Comparison of ENCODE assay signal across 26 mouse cellular contexts in the genomic region with DNA sequence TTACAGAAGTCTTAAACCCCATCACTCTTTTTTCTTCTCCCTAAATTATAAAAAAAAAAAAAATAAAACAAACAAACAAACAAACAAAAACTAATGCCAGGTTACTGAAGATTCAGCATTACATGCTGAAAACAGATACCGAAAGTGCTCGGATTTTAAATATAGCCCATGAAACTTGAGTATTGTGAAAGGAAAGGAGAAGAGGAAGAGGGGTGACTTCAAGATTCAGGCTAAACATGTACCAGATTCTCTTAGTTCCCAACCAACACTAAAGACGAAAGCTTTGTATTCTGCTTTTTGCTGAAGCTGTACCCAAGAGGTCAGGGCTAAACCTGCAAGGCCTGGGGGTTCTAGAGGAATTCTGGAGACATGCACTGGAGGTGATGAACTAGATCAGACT. TPM values are rescaled to one million over a fixed set of nuclear protein-coding genes. Genes with fewer than 3 reads are reported as not detected.
DNase-seq lines count a peak whose midpoint lies in the region; ATAC-seq and TF ChIP-seq lines count a peak whose summit lies in the region.
"Had no signal": no experiment of that assay in that cellular context is flagged by ENCODE, and none has a peak within 500 bp of the region (broad histone marks: within the 10 kb centered on the region; RNA-seq: fewer than 3 reads in every experiment).

No protein-coding gene starts in this region.

- H3K4me3 ChIP-seq in kidney, embryonic 15.5 days (replicated peaks): no peak overlapping the region
- H3K4me3 ChIP-seq in CH12.LX (replicated peaks in 1 of 3; ENCODE audit: low read depth in 2 of 3, low read length in 2 of 3, poor library complexity in 1 of 3): no peak overlapping the region
- H3K4me3 ChIP-seq in embryonic facial prominence, embryonic 12.5 days: no peak overlapping the region
- no peak overlapping the region for H3K4me3 ChIP-seq in limb, embryonic 14.5 days (replicated peaks; ENCODE audit: low read length)
- H3K4me3 ChIP-seq: heart, embryonic 10.5 days; lung, embryonic 15.5 days; neural tube, embryonic 15.5 days; stomach, embryonic 15.5 days had no signal

- H3K36me3 ChIP-seq in kidney, embryonic 15.5 days: no peaks in the 10 kb centered on the region
- no peaks in the 10 kb centered on the region for H3K36me3 ChIP-seq in CH12.LX (replicated peaks in 1 of 2; ENCODE audit: control insufficient read depth in 1 of 2, insufficient read depth in 1 of 2, low read length in 1 of 2)
- H3K36me3 ChIP-seq in embryonic facial prominence, embryonic 12.5 days: no peaks in the 10 kb centered on the region
- no peaks in the 10 kb centered on the region for H3K36me3 ChIP-seq in limb, embryonic 14.5 days (ENCODE audit: control insufficient read depth, insufficient read depth, low read length)
- H3K36me3 ChIP-seq: heart, embryonic 10.5 days; lung, embryonic 15.5 days; neural tube, embryonic 15.5 days; stomach, embryonic 15.5 days had no signal

- peaks cover 19% of the 10 kb centered on the region for H3K4me1 ChIP-seq in kidney, embryonic 15.5 days
- peaks cover 0 to 20% of the 10 kb centered on the region in 2 experiments; a peak in 2 of 4 replicates for H3K4me1 ChIP-seq in CH12.LX (ENCODE audit: control insufficient read depth in 1 of 2, insufficient read depth in 2 of 2)
- peaks cover 38% of the 10 kb centered on the region for H3K4me1 ChIP-seq in embryonic facial prominence, embryonic 12.5 days
- peaks cover 48% of the 10 kb centered on the region for H3K4me1 ChIP-seq in limb, embryonic 14.5 days (ENCODE audit: control insufficient read depth, insufficient read depth, low read length)
- H3K4me1 ChIP-seq: neural tube, embryonic 15.5 days had no signal

- no peak for ATAC-seq in kidney, embryonic 15.5 days (replicated peaks; ENCODE audit: low FRiP score)
- ATAC-seq in embryonic facial prominence, embryonic 12.5 days (ENCODE audit: insufficient number of reproducible peaks, insufficient read depth, low FRiP score, low TSS enrichment): no peak
- ATAC-seq in limb, embryonic 14.5 days (ENCODE audit: low FRiP score, low read depth): no peak
- ATAC-seq in erythroid progenitor cell, adult 5-6 weeks (replicated peaks; ENCODE audit: low FRiP score, poor library complexity, severe bottlenecking): no peak
- ATAC-seq: forebrain, postnatal 0 days; inflammation-experienced regulatory T-cells, adult 6 months had no signal

- 0 out of 2 replicates have a peak overlapping the region, but pooled peaks have one; percentile 18 for H3K27ac ChIP-seq in kidney, embryonic 15.5 days
- H3K27ac ChIP-seq in CH12.LX (ENCODE audit: insufficient read depth, low read depth): no peak overlapping the region
- peak overlapping the region; percentile 17; the same call in 1 of the 2 replicates for H3K27ac ChIP-seq in embryonic facial prominence, embryonic 12.5 days
- 0 out of 2 replicates have a peak overlapping the region, but pooled peaks have one; percentile 30 for H3K27ac ChIP-seq in limb, embryonic 14.5 days (replicated peaks; ENCODE audit: low read depth, low read length)
- H3K27ac ChIP-seq: heart, embryonic 10.5 days; hindbrain, embryonic 14.5 days; liver, embryonic 14.5 days; lung, embryonic 15.5 days; neural tube, embryonic 15.5 days; stomach, embryonic 15.5 days had no signal

- dilution Hi-C loops in CH12.LX (cut with MboI; ENCODE audit: extremely low pct_ligation_motif_present, extremely low pct_unique_long_range_greater_than_20kb, low sequenced_read_pairs): no loop called here

- no peak overlapping the region for H3K9ac ChIP-seq in kidney, embryonic 15.5 days
- no peak overlapping the region for H3K9ac ChIP-seq in CH12.LX (ENCODE audit: insufficient read depth, low read depth)
- H3K9ac ChIP-seq in embryonic facial prominence, embryonic 12.5 days: no peak overlapping the region
- H3K9ac ChIP-seq in limb, embryonic 14.5 days (ENCODE audit: low read depth, low read length, severe bottlenecking): no peak overlapping the region
- H3K9ac ChIP-seq: forebrain, postnatal 0 days; hindbrain, embryonic 14.5 days; liver, embryonic 14.5 days; lung, embryonic 15.5 days; neural tube, embryonic 15.5 days; stomach, embryonic 15.5 days had no signal

- in situ Hi-C loops in CH12.LX (cut with MboI; ENCODE audit: low pct_ligation_motif_present, low pct_unique_long_range_greater_than_20kb, low sequenced_read_pairs): no loop called here

- TF ChIP-seq EP300 in CH12.LX (IDR thresholded peaks at IDR 0.05; ENCODE audit: low read length): no peak

- H3K9me3 ChIP-seq in kidney, embryonic 15.5 days (replicated peaks): no peaks in the 10 kb centered on the region
- H3K9me3 ChIP-seq in CH12.LX (replicated peaks; ENCODE audit: low read length): no peaks in the 10 kb centered on the region
- no peaks in the 10 kb centered on the region for H3K9me3 ChIP-seq in embryonic facial prominence, embryonic 12.5 days
- H3K9me3 ChIP-seq in limb, embryonic 14.5 days (ENCODE audit: control insufficient read depth, low read length): no peaks in the 10 kb centered on the region
- H3K9me3 ChIP-seq: heart, embryonic 10.5 days; lung, embryonic 15.5 days; neural tube, embryonic 15.5 days; stomach, embryonic 15.5 days had no signal

- H3K79me2 ChIP-seq in CH12.LX (replicated peaks; ENCODE audit: control insufficient read depth, extremely low read depth, insufficient read depth, poor library complexity, severe bottlenecking): no peaks in the 10 kb centered on the region

- TF ChIP-seq CTCF in CH12.LX (conservative IDR thresholded peaks at IDR 0.05 in 1 of 2, IDR thresholded peaks at IDR 0.05 in 1 of 2; ENCODE audit: low read depth in 2 of 2, low read length in 2 of 2): no peak

- TF ChIP-seq POLR2A in CH12.LX (IDR thresholded peaks at IDR 0.05; ENCODE audit: low read depth, low read length): no peak
- no peak for TF ChIP-seq POLR2A in limb, embryonic 14.5 days (IDR thresholded peaks at IDR 0.05; ENCODE audit: borderline replicate concordance, extremely low read depth, insufficient read depth, insufficient read length)

- no peak for DNase-seq in kidney, adult 8-10 months
- DNase-seq in CH12.LX (ENCODE audit: extremely low read depth): peak; percentile 12
- no peak for DNase-seq in limb, embryonic 14.5 days (ENCODE audit: low spot score)
- no peak for DNase-seq in adrenal gland, postnatal 4 days (ENCODE audit: low spot score in 2 of 2)
- DNase-seq in cerebellum, postnatal 10 days: no peak
- DNase-seq: adrenal gland, adult 8-10 months; cerebellum, adult 11 months; cerebellum, postnatal 14 days; forebrain, postnatal 0 days; gastrocnemius, postnatal 25 days; heart, postnatal 4 days; kidney, adult 18-20 months; kidney, postnatal 10 days; lung, postnatal 36 days; thymus, postnatal 25 days had no signal

- no peak for TF ChIP-seq RAD21 in CH12.LX (IDR thresholded peaks at IDR 0.05; ENCODE audit: low read depth, low read length)

- H3K27me3 ChIP-seq in kidney, embryonic 15.5 days: no peaks in the 10 kb centered on the region
- no peaks in the 10 kb centered on the region for H3K27me3 ChIP-seq in CH12.LX (replicated peaks)
- no peaks in the 10 kb centered on the region for H3K27me3 ChIP-seq in embryonic facial prominence, embryonic 12.5 days
- no peaks in the 10 kb centered on the region for H3K27me3 ChIP-seq in limb, embryonic 14.5 days (ENCODE audit: control insufficient read depth, insufficient read depth, low read length)
- H3K27me3 ChIP-seq: lung, embryonic 15.5 days; neural tube, embryonic 15.5 days; stomach, embryonic 15.5 days had no signal

- H3K4me2 ChIP-seq in kidney, embryonic 15.5 days: no peak overlapping the region
- peak overlapping the region; percentile 13; the same call in 1 of the 2 replicates for H3K4me2 ChIP-seq in CH12.LX (ENCODE audit: insufficient read depth, low read depth, poor library complexity, severe bottlenecking)
- no peak overlapping the region for H3K4me2 ChIP-seq in embryonic facial prominence, embryonic 12.5 days (replicated peaks)
- no peak overlapping the region for H3K4me2 ChIP-seq in limb, embryonic 14.5 days (replicated peaks; ENCODE audit: low read depth, low read length, severe bottlenecking)
- H3K4me2 ChIP-seq: hindbrain, embryonic 14.5 days; lung, embryonic 15.5 days; neural tube, embryonic 15.5 days; stomach, embryonic 15.5 days had no signal

- 79% methylated on average over 3 of the region's 3 CpGs for WGBS in kidney, embryonic 15.5 days
- 64% methylated on average over 3 of the region's 3 CpGs for WGBS in embryonic facial prominence, embryonic 12.5 days
- 70% methylated on average over 3 of the region's 3 CpGs for WGBS in limb, embryonic 14.5 days

TF ChIP-seq in CH12.LX, 34 proteins besides CTCF, POLR2A, EP300 and RAD21:
- TF ChIP-seq GABPA (IDR thresholded peaks at IDR 0.05; ENCODE audit: insufficient replicate concordance, low read depth, low read length): no peak
- TF ChIP-seq IRF4 (IDR thresholded peaks at IDR 0.05; ENCODE audit: low read depth, low read length): peak; percentile 45; the same call in 1 of the 2 replicates
- TF ChIP-seq MEF2A (IDR thresholded peaks at IDR 0.05; ENCODE audit: borderline replicate concordance, low read depth, low read length): peak; percentile 47; the same call in 1 of the 2 replicates

RNA-seq across cellular contexts. Expression of gene Thbs1, which starts 46.4 kb away (rescaled TPM):
- 35.1 and 38.3 TPM in 2 replicates for polyA plus RNA-seq in kidney, embryonic 15.5 days (2015; fragmentation: Nextera tagmentation; extraction: Ambion mirVana)
- total RNA-seq in CH12.LX (2012; rRNA removed) (0.08 TPM in 1 of 2 replicates, not detected in the other), CH12.LX (2014; rRNA removed) (0.03 and 0.04 TPM in 2 replicates)
- polyA plus RNA-seq in CH12.LX (2012; ENCODE audit: insufficient read length, low read depth): not detected in 2 replicates
- polyA plus RNA-seq in embryonic facial prominence, embryonic 12.5 days (2016; fragmentation: Nextera tagmentation; extraction: Ambion mirVana): 90.3 and 91.5 TPM in 2 replicates
- polyA plus RNA-seq in limb, embryonic 14.5 days (2012; rRNA removed): 86.2 and 103 TPM in 2 replicates
- polyA plus RNA-seq in limb, embryonic 14.5 days (2014; fragmentation: Nextera tagmentation; extraction: Ambion mirVana): 99.4 and 108 TPM in 2 replicates
- total RNA-seq in erythroid progenitor cell, adult 5-6 weeks (2015; ENCODE audit: low replicate concordance): 5.8 and 12.6 TPM in 2 replicates
- total RNA-seq in erythroid progenitor cell, adult 5-6 weeks (2017; ENCODE audit: low replicate concordance): 2.7 and 5.1 TPM in 2 replicates
- total RNA-seq in adrenal gland, postnatal 4 days (2021): 10 to 100 TPM; 27.0 to 31.6 TPM
- total RNA-seq: MEL had no signal

Comparison
In these comparisons a context has a peak if more than half of its experiments do, and no peak if none do; other contexts are left out.
1. RNA of gene Thbs1, which starts 46.4 kb away (polyA plus RNA-seq): 86.2 to 108 TPM in limb, embryonic 14.5 days, 90.3 to 91.5 TPM in embryonic facial prominence, embryonic 12.5 days and 35.1 to 38.3 TPM in kidney, embryonic 15.5 days; not detected in CH12.LX; every median in the first group is over 10 times any median in the second.